Mouse (Mus musculus) G1E (cell line): ENCODE measurements around the gene Twnk.

Source experiments
- CTCF ChIP-seq: IDR thresholded peaks from 2 replicates; pipeline ENCODE4 v1.5.1; 2012; ENCODE audit warnings: low read depth, low read length, inconsistent platforms, mixed read lengths
- GATA1 ChIP-seq: IDR thresholded peaks from 2 replicates; pipeline ENCODE4 v1.6.1; 2012; ENCODE audit warnings: borderline replicate concordance, low read length, inconsistent platforms, mixed read lengths
- GATA2 ChIP-seq: IDR thresholded peaks from 2 replicates; pipeline ENCODE4 v1.6.1; 2012; ENCODE audit warnings: low read depth, low read length, inconsistent platforms, borderline replicate concordance
- POLR2AphosphoS5 ChIP-seq: IDR thresholded peaks from 2 replicates; pipeline ENCODE4 v1.6.1; 2012; ENCODE audit warnings: low read depth, low read length, inconsistent platforms; ENCODE audit not compliant: insufficient replicate concordance
- TAL1 ChIP-seq: conservative IDR thresholded peaks from 2 replicates; pipeline ENCODE4 v1.6.1; 2012; ENCODE audit warnings: low read depth, low read length, inconsistent platforms, mixed read lengths

GRCm38 (mm10) chr19:44984420-44984819 lies 21.0 kb upstream of the Twnk start:
- no peak for TF ChIP-seq CTCF
- no peak for TF ChIP-seq GATA1
- TF ChIP-seq POLR2AphosphoS5 = no peak
- no peak for TF ChIP-seq TAL1
- no peak for TF ChIP-seq GATA2
